Mouse (Mus musculus): ENCODE measurements around the gene Igf1. TPM values are rescaled to one million over a fixed set of nuclear protein-coding genes. Genes with fewer than 3 reads are reported as not detected.

Igf1 gene
- total RNA-seq, 2 experiments from 2014 or later: 39.7 to 63.6 TPM

DNA sequence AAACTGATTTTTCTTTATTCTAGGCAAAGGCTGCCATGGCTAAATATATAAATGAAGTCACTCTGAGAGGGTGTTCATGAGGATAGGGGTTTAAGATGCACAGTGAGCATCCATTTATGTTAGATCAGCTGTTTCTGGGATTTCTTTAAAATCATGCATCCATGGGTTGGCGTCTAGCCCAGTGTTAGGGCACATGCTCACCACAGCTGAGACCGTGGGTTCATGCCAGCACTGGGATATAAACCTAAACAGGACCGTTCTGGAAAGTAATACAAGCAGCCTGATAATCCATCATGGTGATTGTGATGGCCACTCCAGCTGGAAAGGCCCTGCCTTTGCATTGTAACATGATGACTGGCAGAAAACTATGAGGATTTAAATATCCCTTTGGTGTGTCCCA is 128.1 kb downstream of the Igf1 start:
- no peak for DNase-seq
- intact Hi-C loops (cut with DNase I; ENCODE audit: low total_unique reads): no loop called here

Other genes starting within 250 kb of the Igf1 start
- gene Pmch, start 232.8 kb downstream of the Igf1 start, total RNA-seq (2021): not detected

Data from gastrocnemius, postnatal 14 days (tissue).